In genomic region chr4:99828337-99828736, GRCm38 (mm10) we compare ENCODE assay signal across 7 mouse cellular contexts. TPM values are rescaled to one million over a fixed set of nuclear protein-coding genes. Genes with fewer than 3 reads are reported as not detected.
A peak's percentile ranks its signal among the peaks of the same experiment; 100 is the strongest.
DNase-seq lines count a peak whose midpoint lies in the region; ATAC-seq and TF ChIP-seq lines count a peak whose summit lies in the region.

No protein-coding gene starts in this region.

- no peaks in the 10 kb centered on the region for H3K27me3 ChIP-seq in lung, postnatal 0 days (replicated peaks; ENCODE audit: insufficient read depth, low read length)
- H3K27me3 ChIP-seq in forebrain, embryonic 14.5 days (replicated peaks; ENCODE audit: control insufficient read depth, insufficient read depth, low read length): no peaks in the 10 kb centered on the region
- no peaks in the 10 kb centered on the region for H3K27me3 ChIP-seq in liver, embryonic 12.5 days (replicated peaks)
- H3K27me3 ChIP-seq in stomach, postnatal 0 days (ENCODE audit: control insufficient read depth, insufficient read depth, low read length): no peaks in the 10 kb centered on the region

- no peaks in the 10 kb centered on the region; the same call in 1 of the 2 replicates for H3K4me1 ChIP-seq in lung, postnatal 0 days (ENCODE audit: insufficient read depth, low read depth, low read length)
- H3K4me1 ChIP-seq in forebrain, embryonic 14.5 days (ENCODE audit: control insufficient read depth, insufficient read depth, low read length): peaks cover 3% of the 10 kb centered on the region; the same call in 1 of the 2 replicates
- H3K4me1 ChIP-seq in liver, embryonic 12.5 days: peaks cover 21% of the 10 kb centered on the region
- no peaks in the 10 kb centered on the region for H3K4me1 ChIP-seq in stomach, postnatal 0 days (replicated peaks; ENCODE audit: control insufficient read depth, insufficient read depth)

- TF ChIP-seq EP300 in lung, postnatal 0 days (IDR thresholded peaks at IDR 0.05): no peak
- no peak for TF ChIP-seq EP300 in stomach, postnatal 0 days (optimal IDR thresholded peaks at IDR 0.05)

- no peak overlapping the region for H3K27ac ChIP-seq in lung, postnatal 0 days (ENCODE audit: low read length)
- no peak overlapping the region for H3K27ac ChIP-seq in forebrain, embryonic 14.5 days (ENCODE audit: low read depth, low read length)
- H3K27ac ChIP-seq in liver, embryonic 12.5 days: no peak overlapping the region
- H3K27ac ChIP-seq in stomach, postnatal 0 days (replicated peaks): no peak overlapping the region

- peak overlapping the region; percentile 64 for H3K4me3 ChIP-seq in lung, postnatal 0 days (ENCODE audit: low read depth, low read length)
- peak overlapping the region; percentile 60 for H3K4me3 ChIP-seq in forebrain, embryonic 14.5 days (ENCODE audit: low read depth, low read length)
- H3K4me3 ChIP-seq in liver, embryonic 12.5 days: peak overlapping the region; percentile 80
- H3K4me3 ChIP-seq in stomach, postnatal 0 days (ENCODE audit: low read depth, low read length): peak overlapping the region; percentile 70

- H3K4me2 ChIP-seq in lung, postnatal 0 days (replicated peaks; ENCODE audit: low read depth, low read length): peak overlapping the region; percentile 68
- H3K4me2 ChIP-seq in forebrain, embryonic 14.5 days (ENCODE audit: low read length): peak overlapping the region; percentile 73
- peak overlapping the region; percentile 80 for H3K4me2 ChIP-seq in liver, embryonic 12.5 days
- peak overlapping the region; percentile 64 for H3K4me2 ChIP-seq in stomach, postnatal 0 days (replicated peaks; ENCODE audit: low read depth)

- no peak for ATAC-seq in lung, postnatal 0 days
- no peak for ATAC-seq in forebrain, embryonic 14.5 days
- ATAC-seq in liver, embryonic 12.5 days: no peak
- no peak for ATAC-seq in stomach, postnatal 0 days (ENCODE audit: low FRiP score, low TSS enrichment)

- H3K9me3 ChIP-seq in lung, postnatal 0 days (ENCODE audit: low read length): no peaks in the 10 kb centered on the region
- no peaks in the 10 kb centered on the region for H3K9me3 ChIP-seq in forebrain, embryonic 14.5 days (replicated peaks; ENCODE audit: control insufficient read depth, low read length)
- no peaks in the 10 kb centered on the region for H3K9me3 ChIP-seq in liver, embryonic 12.5 days (replicated peaks)
- H3K9me3 ChIP-seq in stomach, postnatal 0 days (ENCODE audit: control insufficient read depth, low read length): no peaks in the 10 kb centered on the region

- WGBS in lung, postnatal 0 days: 48% methylated on average over 4 of the region's 4 CpGs
- 36% methylated on average over 4 of the region's 4 CpGs for WGBS in forebrain, embryonic 14.5 days
- WGBS in liver, embryonic 12.5 days (ENCODE audit: insufficient replicate concordance): 43% methylated on average over 4 of the region's 4 CpGs
- WGBS in stomach, postnatal 0 days: 57% methylated on average over 4 of the region's 4 CpGs

- no peaks in the 10 kb centered on the region for H3K36me3 ChIP-seq in lung, postnatal 0 days (ENCODE audit: insufficient read depth, low read length)
- H3K36me3 ChIP-seq in forebrain, embryonic 14.5 days (ENCODE audit: control insufficient read depth, insufficient read depth, low read length): no peaks in the 10 kb centered on the region
- H3K36me3 ChIP-seq in liver, embryonic 12.5 days: no peaks in the 10 kb centered on the region
- no peaks in the 10 kb centered on the region for H3K36me3 ChIP-seq in stomach, postnatal 0 days (ENCODE audit: control insufficient read depth, insufficient read depth, low read length)

- DNase-seq in lung, postnatal 0 days (ENCODE audit: low spot score): no peak
- no peak for DNase-seq in lung, postnatal 10 days
- DNase-seq in forebrain, embryonic 14.5 days (ENCODE audit: low spot score): no peak
- DNase-seq in stomach, postnatal 0 days (ENCODE audit: low spot score): no peak
- DNase-seq in layer of hippocampus, adult 18-20 months (ENCODE audit: low spot score in 2 of 2): no peak
- DNase-seq in cerebellum, adult 11-12 months: no peak

- no peak overlapping the region for H3K9ac ChIP-seq in lung, postnatal 0 days (replicated peaks; ENCODE audit: low read depth)
- H3K9ac ChIP-seq in forebrain, embryonic 14.5 days (ENCODE audit: low read length): peak overlapping the region; percentile 91
- peak overlapping the region; percentile 77 for H3K9ac ChIP-seq in liver, embryonic 12.5 days
- no peak overlapping the region for H3K9ac ChIP-seq in stomach, postnatal 0 days (ENCODE audit: low read length)

- TF ChIP-seq CTCF in lung, postnatal 0 days (IDR thresholded peaks at IDR 0.05): no peak
- TF ChIP-seq CTCF in stomach, postnatal 0 days (IDR thresholded peaks at IDR 0.05; ENCODE audit: low read depth): no peak

RNA-seq across cellular contexts. Expression of gene Efcab7, which starts 0.7 kb away (rescaled TPM):
- polyA plus RNA-seq in lung, postnatal 0 days (2015; fragmentation: Nextera tagmentation; extraction: Ambion mirVana): 11.3 and 13.1 TPM in 2 replicates
- 24.7 and 25.1 TPM in 2 replicates for polyA plus RNA-seq in forebrain, embryonic 14.5 days (2014; fragmentation: Nextera tagmentation; extraction: Ambion mirVana)
- 8.8 and 11.0 TPM in 2 replicates for polyA plus RNA-seq in liver, embryonic 12.5 days (2016; fragmentation: Nextera tagmentation; extraction: Ambion mirVana)
- 9.0 and 9.5 TPM in 2 replicates for polyA plus RNA-seq in stomach, postnatal 0 days (2015; fragmentation: Nextera tagmentation; extraction: Ambion mirVana)
- total RNA-seq in layer of hippocampus, adult 18-20 months (2021): 1 to 10 TPM; 6.5 to 7.5 TPM

Comparison
In these comparisons a context has a peak if more than half of its experiments do, and no peak if none do; other contexts are left out.
1. H3K9ac ChIP-seq: peak in forebrain, embryonic 14.5 days (single experiment) and liver, embryonic 12.5 days (single experiment); none in lung, postnatal 0 days (single experiment) and stomach, postnatal 0 days (single experiment).
2. Peak in every context shown above with its lines, with median percentiles within 50 percentile points of each other: H3K4me2 ChIP-seq and H3K4me3 ChIP-seq.